Mouse (Mus musculus) heart, embryonic 16.5 days (tissue): Measurements from ENCODE around the gene Nprl3. TPM values are rescaled to one million over a fixed set of nuclear protein-coding genes. Genes with fewer than 3 reads are reported as not detected.
"Not testable (repeated sequence)": the region's sequence is repeated elsewhere in the genome, so short reads cannot be mapped to it uniquely, and the experiment has no call there.

Experiments used
- ATAC-seq: fragments of 200-750 bp; cut with Nextera tagmentation; replicated peaks from 2 replicates; pipeline ENCODE4 v1.8.0; 2017; ENCODE audit warnings: moderate number of reproducible peaks; ENCODE audit not compliant: insufficient read depth, low FRiP score; ENCODE audit errors: extremely low read depth
- H3K27ac ChIP-seq: fragments of 300-500 bp; sonication (generic); 2 replicates; pipeline ENCODE4 v1.5.1; 2014; ENCODE audit warnings: mild to moderate bottlenecking, low read length, control low read depth, moderate library complexity
- H3K27me3 ChIP-seq: fragments of 300-500 bp; sonication (generic); 2 replicates; pipeline ENCODE4 v1.6.1; 2014; ENCODE audit warnings: low read length, mixed read lengths; ENCODE audit not compliant: control insufficient read depth, insufficient read depth
- H3K36me3 ChIP-seq: fragments of 300-500 bp; sonication (generic); 2 replicates; pipeline ENCODE4 v1.6.1; 2014; ENCODE audit not compliant: control insufficient read depth, insufficient read depth
- H3K4me1 ChIP-seq: fragments of 300-500 bp; sonication (generic); 2 replicates; pipeline ENCODE4 v1.6.1; 2014; ENCODE audit warnings: low read length, mixed read lengths; ENCODE audit not compliant: control insufficient read depth, insufficient read depth
- H3K4me2 ChIP-seq: fragments of 300-500 bp; sonication (generic); 2 replicates; pipeline ENCODE4 v1.6.1; 2014; ENCODE audit warnings: low read depth, mild to moderate bottlenecking, control low read depth, low read length
- H3K4me3 ChIP-seq: fragments of 300-500 bp; sonication (generic); 2 replicates; pipeline ENCODE4 v1.5.1; 2014; ENCODE audit warnings: mild to moderate bottlenecking, control low read depth, low read length
- H3K9ac ChIP-seq: fragments of 300-500 bp; sonication (generic); 2 replicates; pipeline ENCODE4 v1.6.1; 2014; ENCODE audit warnings: low read length, control low read depth
- H3K9me3 ChIP-seq: fragments of 300-500 bp; sonication (generic); replicated peaks from 2 replicates; pipeline ENCODE4 v1.6.1; 2016; ENCODE audit warnings: low read length; ENCODE audit not compliant: control insufficient read depth
- WGBS: fragments of 180-500 bp; shearing (Covaris S2); extraction: QIAGEN DNeasy Blood & Tissue Kit; methylation state at CpG from one replicate; pipeline ENCODE4 v1.1.7; 2014; 5-methylcytosine and 5-hydroxymethylcytosine counted together
- polyA plus RNA-seq: library from polyadenylated mRNA; unstranded; fragments of >200 nt; fragmentation: Nextera tagmentation; extraction: Ambion mirVana; gene quantifications from 2 replicates; pipeline ENCODE4 v1.2.1, GENCODE M21; 2015

Nprl3 gene
- polyA plus RNA-seq, 1 experiment from 2014 or later: 30.4 TPM

- 56% methylated on average over 1 of the region's 1 CpGs for WGBS
- H3K27ac ChIP-seq: not testable (repeated sequence)
These were observed 66.5 kb downstream of the Nprl3 start for GRCm38 (mm10) chr11:32200992-32201391.

GRCm38 (mm10) chr11:32200075-32200601, 67.4 kb downstream of the Nprl3 start, which contains the start of gene Il9r:
TSS of gene Il9r (minus strand) at chr11:32200279.
- WGBS: 35% methylated on average over 10 of the region's 10 CpGs
- H3K9me3 ChIP-seq: no peaks in the 10 kb centered on the region
- H3K27ac ChIP-seq: peak within 1 kb of the TSS; percentile 32; the same call in 1 of the 2 replicates
- no peak for ATAC-seq
- H3K4me3 ChIP-seq: no peak within 1 kb of the TSS
- H3K9ac ChIP-seq: no peak within 1 kb of the TSS
- no peaks in the 10 kb centered on the region for H3K27me3 ChIP-seq
- H3K4me2 ChIP-seq: no peak within 1 kb of the TSS
- H3K36me3 ChIP-seq: no peaks in the 10 kb centered on the region
- H3K4me1 ChIP-seq: 0 out of 2 replicates have a peak, but pooled peaks cover 2% of the 10 kb centered on the region

More at GRCm38 (mm10) chr11:32200992-32201391, 66.5 kb downstream of the Nprl3 start:
- not testable (repeated sequence) for H3K27me3 ChIP-seq, H3K9me3 ChIP-seq, H3K36me3 ChIP-seq, ATAC-seq, H3K4me2 ChIP-seq, H3K4me3 ChIP-seq, H3K9ac ChIP-seq, H3K4me1 ChIP-seq

GRCm38 (mm10) chr11:32199230-32199629, 68.3 kb downstream of the Nprl3 start:
- Histone ChIP-seq H3K9me3 (no peaks in the 10 kb centered on the region), H3K9ac (no peak overlapping the region), H3K4me3 (no peak overlapping the region), H3K36me3 (no peaks in the 10 kb centered on the region), H3K27ac (no peak overlapping the region; the same call in 1 of the 2 replicates), H3K27me3 (no peaks in the 10 kb centered on the region), H3K4me2 (no peak overlapping the region), H3K4me1 (no peaks in the 10 kb centered on the region)
- 48% methylated on average over 6 of the region's 6 CpGs for WGBS
- peak; percentile 46; the same call in 1 of the 2 replicates for ATAC-seq

- no peak for ATAC-seq
- 72% methylated on average over 14 of the region's 14 CpGs for WGBS
- H3K4me3 ChIP-seq: no peak overlapping the region
- H3K4me2 ChIP-seq: no peak overlapping the region
- H3K36me3 ChIP-seq: no peaks in the 10 kb centered on the region
- no peaks in the 10 kb centered on the region for H3K4me1 ChIP-seq
- no peaks in the 10 kb centered on the region for H3K9me3 ChIP-seq
- H3K9ac ChIP-seq: no peak overlapping the region
- no peaks in the 10 kb centered on the region for H3K27me3 ChIP-seq
- H3K27ac ChIP-seq: no peak overlapping the region; the same call in 1 of the 2 replicates
These were observed 69.1 kb downstream of the Nprl3 start for GRCm38 (mm10) chr11:32198256-32198955.

GRCm38 (mm10) chr11:32197766-32198165, 69.7 kb downstream of the Nprl3 start:
- Histone ChIP-seq H3K36me3 (no peaks in the 10 kb centered on the region), H3K9me3 (no peaks in the 10 kb centered on the region), H3K9ac (no peak overlapping the region), H3K27ac (no peak overlapping the region), H3K27me3 (no peaks in the 10 kb centered on the region), H3K4me3 (no peak overlapping the region), H3K4me1 (no peaks in the 10 kb centered on the region), H3K4me2 (no peak overlapping the region)
- WGBS: 53% methylated on average over 3 of the region's 3 CpGs
- no peak for ATAC-seq

- no peak overlapping the region for H3K9ac ChIP-seq
- no peaks in the 10 kb centered on the region for H3K4me1 ChIP-seq
- H3K9me3 ChIP-seq: no peaks in the 10 kb centered on the region
- H3K36me3 ChIP-seq: no peaks in the 10 kb centered on the region
- H3K4me3 ChIP-seq: no peak overlapping the region
- no peak for ATAC-seq
- no peak overlapping the region for H3K4me2 ChIP-seq
- WGBS: 66% methylated on average over 6 of the region's 6 CpGs
- H3K27ac ChIP-seq: no peak overlapping the region
- H3K27me3 ChIP-seq: no peaks in the 10 kb centered on the region
These were observed 70.8 kb downstream of the Nprl3 start for GRCm38 (mm10) chr11:32196727-32197126.

- no peak for ATAC-seq
- WGBS: 23% methylated on average over 11 of the region's 11 CpGs
- Histone ChIP-seq H3K4me1 (peaks cover 4% of the 10 kb centered on the region; the same call in 1 of the 2 replicates), H3K27ac (no peak overlapping the region; the same call in 1 of the 2 replicates), H3K4me3 (no peak overlapping the region), H3K27me3 (no peaks in the 10 kb centered on the region), H3K36me3 (no peaks in the 10 kb centered on the region), H3K9ac (no peak overlapping the region; the same call in 1 of the 2 replicates), H3K4me2 (no peak overlapping the region; the same call in 1 of the 2 replicates), H3K9me3 (no peaks in the 10 kb centered on the region)
These were observed 71.5 kb downstream of the Nprl3 start for GRCm38 (mm10) chr11:32195867-32196540.

GRCm38 (mm10) chr11:32194626-32195025, 72.9 kb downstream of the Nprl3 start:
- Histone ChIP-seq H3K9ac (no peak overlapping the region), H3K9me3 (no peaks in the 10 kb centered on the region), H3K27me3 (no peaks in the 10 kb centered on the region), H3K4me3 (no peak overlapping the region), H3K36me3 (no peaks in the 10 kb centered on the region), H3K27ac (no peak overlapping the region), H3K4me1 (peaks cover 4% of the 10 kb centered on the region; the same call in 1 of the 2 replicates), H3K4me2 (no peak overlapping the region)
- ATAC-seq: no peak
- WGBS: 79% methylated on average over 5 of the region's 5 CpGs

- H3K27me3 ChIP-seq: no peaks in the 10 kb centered on the region
- H3K9ac ChIP-seq: no peak overlapping the region
- WGBS: 73% methylated on average over 10 of the region's 10 CpGs
- no peaks in the 10 kb centered on the region for H3K36me3 ChIP-seq
- no peak overlapping the region for H3K27ac ChIP-seq
- H3K4me2 ChIP-seq: no peak overlapping the region
- ATAC-seq: no peak
- no peaks in the 10 kb centered on the region for H3K9me3 ChIP-seq
- peaks cover 4% of the 10 kb centered on the region; the same call in 1 of the 2 replicates for H3K4me1 ChIP-seq
- H3K4me3 ChIP-seq: no peak overlapping the region
These were observed 73.4 kb downstream of the Nprl3 start for GRCm38 (mm10) chr11:32194086-32194485.
